Mouse (Mus musculus) heart, embryonic 12.5 days (tissue): ENCODE results near the gene Casc3. TPM values are rescaled to one million over a fixed set of nuclear protein-coding genes. Genes with fewer than 3 reads are reported as not detected.
"Not testable (repeated sequence)": the region's sequence is repeated elsewhere in the genome, so short reads cannot be mapped to it uniquely, and the experiment has no call there.

Experiments
- ATAC-seq: fragments of 200-750 bp; cut with Nextera tagmentation; 2 replicates; pipeline ENCODE4 v1.8.0; 2017; ENCODE audit warnings: moderate TSS enrichment, moderate library complexity; ENCODE audit not compliant: insufficient number of reproducible peaks, low FRiP score
- H3K27ac ChIP-seq: fragments of 300-500 bp; sonication (generic); 2 replicates; pipeline ENCODE4 v1.5.1; 2016; ENCODE audit warnings: mild to moderate bottlenecking, moderate library complexity; ENCODE audit not compliant: poor library complexity, severe bottlenecking
- H3K27me3 ChIP-seq: fragments of 300-500 bp; sonication (generic); replicated peaks from 2 replicates; pipeline ENCODE4 v1.6.1; 2016; ENCODE audit warnings: mild to moderate bottlenecking, moderate library complexity
- H3K36me3 ChIP-seq: fragments of 300-500 bp; sonication (generic); 2 replicates; pipeline ENCODE4 v1.6.1; 2016; ENCODE audit warnings: mild to moderate bottlenecking, moderate library complexity
- H3K4me1 ChIP-seq: fragments of 300-500 bp; sonication (generic); replicated peaks from 2 replicates; pipeline ENCODE4 v1.6.1; 2016; ENCODE audit warnings: mild to moderate bottlenecking
- H3K4me2 ChIP-seq: fragments of 300-500 bp; sonication (generic); 2 replicates; pipeline ENCODE4 v1.6.1; 2016; ENCODE audit warnings: mild to moderate bottlenecking, moderate library complexity
- H3K4me3 ChIP-seq: fragments of 300-500 bp; sonication (generic); 2 replicates; pipeline ENCODE4 v1.5.1; 2016; ENCODE audit warnings: mild to moderate bottlenecking
- H3K9ac ChIP-seq: fragments of 300-500 bp; sonication (generic); 2 replicates; pipeline ENCODE4 v1.6.1; 2016; ENCODE audit warnings: mild to moderate bottlenecking, moderate library complexity
- H3K9me3 ChIP-seq: fragments of 300-500 bp; sonication (generic); replicated peaks from 2 replicates; pipeline ENCODE4 v1.6.1; 2016; ENCODE audit warnings: mild to moderate bottlenecking, moderate library complexity
- WGBS: fragments of 180-500 bp; shearing (Covaris S2); methylation state at CpG from one replicate; pipeline ENCODE4 v1.1.7; 2016; 5-methylcytosine and 5-hydroxymethylcytosine counted together
- polyA plus RNA-seq: library from polyadenylated mRNA; unstranded; fragments of >200 nt; fragmentation: Nextera tagmentation; extraction: Ambion mirVana; gene quantifications from 2 replicates; pipeline ENCODE4 v1.2.1, GENCODE M21; 2016

Gene Casc3
- polyA plus RNA-seq, 1 experiment from 2014 or later, result 31.8 TPM

DNA sequence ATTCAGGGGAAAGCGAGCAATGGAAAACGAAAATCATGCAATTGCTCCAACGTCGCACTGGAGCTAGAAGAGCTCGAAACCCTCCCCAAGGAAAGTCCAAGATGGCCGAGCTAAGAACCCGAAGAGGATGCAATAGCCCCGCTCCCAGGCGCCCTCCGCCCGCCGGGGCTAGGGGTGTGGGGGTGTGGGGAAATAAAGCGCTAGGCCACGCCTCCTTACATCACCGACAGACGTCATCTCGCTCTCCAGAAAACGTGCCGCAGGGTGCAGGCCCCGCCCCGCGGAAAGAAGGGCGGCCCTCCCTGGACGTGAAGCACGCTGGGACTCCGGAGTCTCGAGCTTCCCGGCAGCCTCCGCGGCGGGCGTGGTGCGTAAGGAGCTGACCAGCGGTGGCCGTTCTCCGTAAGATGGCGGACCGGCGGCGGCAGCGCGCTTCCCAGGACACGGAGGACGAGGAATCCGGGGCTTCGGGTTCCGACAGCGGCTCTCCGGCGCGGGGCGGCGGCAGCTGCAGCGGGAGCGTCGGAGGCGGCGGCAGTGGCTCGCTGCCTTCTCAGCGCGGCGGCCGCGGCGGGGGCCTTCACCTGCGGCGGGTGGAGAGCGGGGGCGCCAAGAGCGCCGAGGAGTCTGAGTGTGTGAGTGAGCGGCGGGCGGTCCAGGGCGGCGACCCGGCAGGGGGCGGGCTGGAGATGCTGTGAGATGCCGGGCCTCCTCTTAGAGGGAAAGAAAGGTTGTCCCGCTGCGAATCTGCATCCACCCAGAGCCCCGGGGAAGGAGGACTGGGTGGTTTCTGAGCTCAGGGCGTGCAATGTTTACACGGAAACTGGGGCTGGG lies 5.0 kb downstream of the Casc3 start:
- ATAC-seq, result peak; percentile 98
- peak overlapping the region; percentile 98 for H3K9ac ChIP-seq

DNA sequence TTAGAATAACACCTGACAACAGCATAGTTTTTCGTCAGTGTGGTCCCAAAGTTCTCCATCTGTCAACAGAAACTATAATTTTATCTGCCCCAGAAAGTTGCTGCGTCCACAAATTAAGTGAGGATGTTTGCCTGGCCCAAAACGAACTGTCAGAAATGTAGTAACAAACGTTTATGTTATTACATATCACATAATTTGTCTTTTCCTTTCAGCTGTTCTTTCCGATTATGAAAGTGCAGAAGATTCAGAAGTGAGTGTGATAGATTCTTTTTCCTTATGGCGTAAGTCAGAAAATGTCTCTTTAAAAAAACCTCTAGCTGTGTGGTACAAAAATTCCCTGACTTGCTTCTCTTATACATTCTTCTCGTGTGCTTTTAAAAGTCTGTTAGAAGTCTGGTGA lies 6.0 kb downstream of the Casc3 start:
- H3K9ac ChIP-seq, result peak overlapping the region; percentile 98
- WGBS, result 66% methylated on average over 7 of the region's 7 CpGs
- H3K27me3 ChIP-seq, result no peaks in the 10 kb centered on the region
- peaks cover 15% of the 10 kb centered on the region for H3K4me1 ChIP-seq
- H3K36me3 ChIP-seq, result peaks cover 62% of the 10 kb centered on the region
- peak overlapping the region; percentile 98 for H3K4me3 ChIP-seq
- ATAC-seq, result no peak
- peak overlapping the region; percentile 99; the same call in 1 of the 2 replicates for H3K27ac ChIP-seq
- peak overlapping the region; percentile 85 for H3K4me2 ChIP-seq
- no peaks in the 10 kb centered on the region for H3K9me3 ChIP-seq

More for the DNA sequence above, 5.0 kb downstream of the Casc3 start:
- H3K27ac ChIP-seq, result peak overlapping the region; percentile 99
- peak overlapping the region; percentile 98 for H3K4me3 ChIP-seq
- no peaks in the 10 kb centered on the region for H3K9me3 ChIP-seq
- H3K27me3 ChIP-seq, result no peaks in the 10 kb centered on the region
- H3K4me2 ChIP-seq, result peak overlapping the region; percentile 85
- peaks cover 15% of the 10 kb centered on the region for H3K4me1 ChIP-seq
- H3K36me3 ChIP-seq, result peaks cover 62% of the 10 kb centered on the region
- under 1% methylated on average over 84 of the region's 84 CpGs for WGBS

DNA sequence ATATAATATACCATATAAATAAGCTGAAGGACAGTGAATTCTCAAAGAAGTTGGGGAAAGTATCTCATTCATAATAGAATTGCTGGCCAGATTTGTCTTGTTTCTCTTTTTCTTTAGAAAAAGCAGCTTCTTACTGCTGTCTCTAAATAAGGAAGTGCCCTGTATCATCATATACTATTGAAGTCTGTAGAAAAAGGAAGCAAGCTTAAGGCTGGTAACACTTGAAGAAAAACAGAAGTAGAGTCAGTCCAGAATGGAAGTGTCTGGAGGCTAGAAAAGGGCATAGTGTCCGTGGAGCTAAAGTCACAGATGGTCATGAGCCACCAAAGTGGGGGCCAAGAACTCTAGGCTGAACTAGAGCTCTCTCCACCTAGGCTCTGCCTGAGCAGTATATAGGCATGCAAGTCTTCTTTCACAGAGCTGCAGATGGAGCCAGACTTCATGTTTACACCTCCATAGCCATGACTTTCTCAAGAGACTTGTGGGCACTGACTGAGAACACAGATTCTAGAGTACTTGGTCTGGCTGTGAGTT lies 12.1 kb downstream of the Casc3 start:
- no peak overlapping the region for H3K27ac ChIP-seq
- no peaks in the 10 kb centered on the region for H3K9me3 ChIP-seq
- ATAC-seq, result no peak
- H3K4me2 ChIP-seq, result no peak overlapping the region
- no peaks in the 10 kb centered on the region for H3K27me3 ChIP-seq
- WGBS, result 93% methylated on average over 1 of the region's 1 CpGs
- no peak overlapping the region for H3K9ac ChIP-seq
- peaks cover 90% of the 10 kb centered on the region for H3K36me3 ChIP-seq
- no peak overlapping the region for H3K4me3 ChIP-seq
- no peaks in the 10 kb centered on the region for H3K4me1 ChIP-seq

DNA sequence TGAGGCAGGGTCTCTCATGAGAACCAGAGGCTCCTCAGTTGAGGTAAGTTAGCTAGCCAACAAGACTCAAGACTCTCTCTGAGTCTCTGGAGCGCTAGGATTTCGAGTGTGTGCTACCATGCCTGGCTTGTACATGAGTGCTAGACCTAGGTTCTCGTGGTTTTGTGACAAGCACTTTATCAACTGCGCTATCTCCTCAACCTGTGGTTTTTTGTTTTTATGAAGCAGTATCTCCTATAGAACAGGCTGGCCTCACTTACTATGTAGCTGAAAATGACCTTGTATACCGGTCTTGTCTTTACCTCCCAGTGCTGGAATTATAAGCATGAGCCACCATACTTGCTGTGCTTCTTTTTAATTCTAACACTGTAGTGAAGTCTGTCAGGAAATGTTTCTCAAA lies 16.3 kb downstream of the Casc3 start:
- Histone ChIP-seq H3K36me3 (peaks cover 93% of the 10 kb centered on the region), H3K9ac (no peak overlapping the region)
- no peak for ATAC-seq

DNA sequence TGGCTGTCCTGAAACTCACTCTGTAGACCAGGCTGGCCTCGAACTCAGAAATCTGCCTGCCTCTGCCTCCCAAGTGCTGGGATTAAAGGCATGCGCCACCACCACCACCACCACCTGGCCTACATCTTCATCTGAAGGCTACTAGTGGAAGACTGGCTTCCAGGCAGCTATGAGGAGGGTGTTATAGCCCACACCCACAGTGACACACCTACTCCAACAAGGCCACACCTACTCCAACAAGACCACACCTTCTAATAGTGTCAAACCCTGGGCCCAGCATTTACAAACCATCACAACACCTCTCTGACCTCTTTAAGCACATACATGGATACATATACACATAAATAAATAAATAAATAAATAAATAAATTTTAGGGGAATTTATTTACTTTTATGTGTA lies 21.4 kb downstream of the Casc3 start:
- H3K36me3 ChIP-seq, result peaks cover 94% of the 10 kb centered on the region
- not testable (repeated sequence) for H3K9me3 ChIP-seq, H3K27me3 ChIP-seq, H3K4me2 ChIP-seq, H3K4me1 ChIP-seq, H3K27ac ChIP-seq, H3K4me3 ChIP-seq, H3K9ac ChIP-seq
- peak; percentile 25; the same call in 1 of the 2 replicates for ATAC-seq
- 95% methylated on average over 2 of the region's 2 CpGs for WGBS

More for the DNA sequence above, 16.3 kb downstream of the Casc3 start:
- Histone ChIP-seq H3K4me1 (no peaks in the 10 kb centered on the region), H3K27me3 (no peaks in the 10 kb centered on the region), H3K27ac (no peak overlapping the region), H3K4me3 (no peak overlapping the region), H3K9me3 (no peaks in the 10 kb centered on the region), H3K4me2 (no peak overlapping the region)
- 89% methylated on average over 5 of the region's 5 CpGs for WGBS

DNA sequence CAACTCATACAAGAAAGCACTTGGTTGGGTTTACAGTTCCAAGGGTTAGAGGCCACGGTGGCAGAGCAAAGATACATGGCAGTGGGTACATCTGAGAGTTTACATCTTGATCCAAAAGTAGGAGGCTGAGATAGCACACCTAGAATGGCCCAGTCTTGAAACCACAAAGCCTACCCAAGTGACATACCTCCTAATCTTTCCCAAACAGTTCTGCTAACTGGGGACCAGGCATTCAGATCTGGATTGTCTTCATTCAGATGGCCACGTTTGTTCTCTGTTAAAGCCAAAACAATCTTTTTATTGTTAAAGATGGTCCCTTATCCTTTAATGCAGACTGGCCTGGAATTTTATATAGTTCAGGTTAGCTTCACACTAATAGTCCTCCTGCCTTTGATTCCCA lies 23.2 kb downstream of the Casc3 start:
- Histone ChIP-seq H3K27me3 (no peaks in the 10 kb centered on the region), H3K4me2 (no peak overlapping the region), H3K4me1 (no peaks in the 10 kb centered on the region), H3K27ac (no peak overlapping the region), H3K9ac (no peak overlapping the region), H3K4me3 (no peak overlapping the region), H3K9me3 (no peaks in the 10 kb centered on the region), H3K36me3 (peaks cover 94% of the 10 kb centered on the region)
- ATAC-seq, result no peak
- WGBS, result 81% methylated on average over 2 of the region's 2 CpGs

DNA sequence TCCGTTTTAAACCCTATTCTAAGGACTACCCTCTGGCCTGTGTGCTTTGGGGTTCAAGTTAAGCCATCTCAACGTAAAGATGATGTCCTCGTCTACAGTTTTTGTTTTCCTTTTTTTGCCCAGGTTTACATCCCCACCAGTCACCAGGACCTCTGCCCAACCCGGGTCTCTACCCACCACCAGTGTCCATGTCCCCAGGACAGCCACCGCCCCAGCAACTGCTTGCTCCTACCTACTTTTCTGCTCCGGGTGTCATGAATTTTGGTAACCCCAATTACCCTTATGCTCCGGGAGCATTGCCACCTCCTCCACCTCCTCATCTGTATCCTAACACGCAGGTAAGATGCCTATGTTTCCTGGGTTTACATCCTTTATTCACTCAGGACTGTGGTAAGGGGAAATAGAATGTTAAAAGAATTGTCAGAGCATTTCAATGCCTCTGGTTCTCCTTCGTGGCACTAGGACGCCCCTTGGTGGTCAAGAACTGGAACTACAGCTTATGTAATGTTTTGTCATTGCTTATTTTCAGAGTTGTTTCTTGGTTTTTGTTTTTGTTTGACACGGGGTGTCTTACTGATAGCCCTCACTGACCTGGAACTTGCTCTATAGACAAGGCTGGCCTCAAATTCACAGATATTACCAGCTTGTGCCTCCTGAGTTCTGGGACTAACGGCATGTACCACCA lies 24.5 kb downstream of the Casc3 start:
- H3K36me3 ChIP-seq, result peaks cover 94% of the 10 kb centered on the region
- H3K9ac ChIP-seq, result no peak overlapping the region
- H3K4me3 ChIP-seq, result no peak overlapping the region
- H3K9me3 ChIP-seq, result no peaks in the 10 kb centered on the region
- H3K4me2 ChIP-seq, result no peak overlapping the region
- no peaks in the 10 kb centered on the region for H3K27me3 ChIP-seq
- H3K27ac ChIP-seq, result no peak overlapping the region
- ATAC-seq, result no peak
- 74% methylated on average over 12 of the region's 12 CpGs for WGBS
- H3K4me1 ChIP-seq, result no peaks in the 10 kb centered on the region

DNA sequence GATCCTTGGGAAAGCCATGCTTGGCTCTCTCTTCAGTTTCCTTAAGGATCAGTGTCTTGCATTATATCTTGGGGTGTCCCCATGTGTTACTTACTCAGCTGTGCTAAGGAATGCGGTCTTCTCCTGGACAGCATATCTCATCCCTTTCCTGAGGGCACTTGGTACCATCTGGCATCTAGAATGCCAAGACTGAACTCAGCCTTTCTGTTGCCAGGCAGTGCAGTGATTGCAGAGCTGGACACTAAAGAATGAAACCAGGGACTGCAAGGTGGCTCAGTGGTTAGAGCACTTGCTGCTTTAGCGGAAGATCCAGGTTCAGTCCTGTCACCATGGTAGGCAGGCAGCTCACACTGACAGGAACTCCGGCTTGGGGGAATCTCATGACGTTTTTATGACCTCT lies 25.2 kb downstream of the Casc3 start:
- WGBS, result 85% methylated on average over 4 of the region's 4 CpGs
- Histone ChIP-seq H3K9me3 (no peaks in the 10 kb centered on the region), H3K36me3 (peaks cover 94% of the 10 kb centered on the region), H3K4me2 (no peak overlapping the region), H3K4me1 (no peaks in the 10 kb centered on the region), H3K4me3 (no peak overlapping the region), H3K9ac (no peak overlapping the region), H3K27me3 (no peaks in the 10 kb centered on the region), H3K27ac (no peak overlapping the region)
- no peak for ATAC-seq

DNA sequence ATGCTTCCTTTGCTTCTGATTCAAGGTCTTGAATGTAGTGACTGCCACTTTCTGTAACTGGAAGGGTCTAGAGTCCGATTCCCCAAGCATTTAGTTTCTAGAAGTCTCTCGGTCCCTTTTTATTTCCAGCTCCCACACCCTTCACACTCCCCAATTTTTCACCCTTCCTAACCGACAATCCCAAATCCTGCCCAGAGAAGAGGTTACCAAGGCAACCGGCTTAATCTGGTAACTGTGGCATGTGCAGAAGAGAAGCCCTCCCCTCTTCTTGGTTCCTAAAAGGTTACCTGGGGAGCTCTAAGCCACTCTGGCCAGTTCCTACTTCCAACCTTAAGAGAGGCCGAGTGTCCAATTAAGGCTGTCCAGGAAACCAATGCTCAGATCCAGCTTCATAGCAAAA lies 30.6 kb downstream of the Casc3 start:
- no peak overlapping the region for H3K27ac ChIP-seq
- peaks cover 31% of the 10 kb centered on the region for H3K27me3 ChIP-seq
- H3K4me3 ChIP-seq, result no peak overlapping the region
- H3K36me3 ChIP-seq, result peaks cover 44% of the 10 kb centered on the region
- WGBS, result 50% methylated on average over 5 of the region's 5 CpGs
- no peaks in the 10 kb centered on the region for H3K9me3 ChIP-seq
- no peak overlapping the region for H3K9ac ChIP-seq
- ATAC-seq, result no peak
- no peak overlapping the region for H3K4me2 ChIP-seq
- H3K4me1 ChIP-seq, result peaks cover 18% of the 10 kb centered on the region

DNA sequence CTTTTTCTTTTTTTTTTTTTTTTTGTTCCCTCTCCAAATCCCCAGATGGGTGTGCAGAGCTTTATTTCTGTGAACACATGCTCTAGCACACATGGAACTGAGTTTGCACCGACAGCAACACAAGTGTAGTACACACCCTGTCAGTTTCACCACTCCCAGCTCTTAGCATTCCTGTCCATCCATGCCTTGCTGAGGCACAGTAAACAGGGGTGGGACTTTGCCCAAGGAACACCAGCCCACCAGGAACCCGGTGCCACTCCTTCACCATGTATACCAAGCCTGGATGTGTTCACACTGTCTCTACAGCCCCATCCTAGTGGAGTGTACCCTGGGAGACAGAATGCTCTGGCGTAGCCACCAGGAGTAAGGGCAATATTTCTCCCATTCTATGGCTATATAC lies 31.0 kb downstream of the Casc3 start:
- Histone ChIP-seq H3K4me2 (no peak overlapping the region), H3K9ac (no peak overlapping the region), H3K4me3 (no peak overlapping the region), H3K27ac (no peak overlapping the region), H3K4me1 (peaks cover 18% of the 10 kb centered on the region), H3K27me3 (peaks cover 35% of the 10 kb centered on the region), H3K9me3 (no peaks in the 10 kb centered on the region), H3K36me3 (peaks cover 40% of the 10 kb centered on the region)
- ATAC-seq, result no peak
- WGBS, result 60% methylated on average over 3 of the region's 3 CpGs

DNA sequence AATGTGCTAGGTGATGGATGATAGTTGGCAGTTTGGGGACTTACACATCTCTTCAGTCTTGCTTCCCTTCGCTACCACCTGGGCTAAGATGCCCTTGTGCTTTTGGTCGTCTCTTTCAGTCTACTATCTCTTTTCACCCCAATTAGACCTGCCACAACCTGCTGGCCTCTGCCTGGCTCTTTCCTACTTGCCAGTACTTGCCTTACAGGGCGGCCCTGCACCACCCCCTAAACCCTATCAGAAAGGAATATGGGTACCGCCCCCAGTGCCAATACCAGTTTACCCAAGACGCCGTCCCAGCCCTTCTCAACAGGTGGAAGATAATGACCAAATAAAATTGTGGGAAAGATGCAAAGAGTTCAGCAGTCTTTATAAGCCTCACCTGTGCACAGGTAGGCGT lies 31.4 kb downstream of the Casc3 start:
- H3K9me3 ChIP-seq, result no peaks in the 10 kb centered on the region
- WGBS, result 28% methylated on average over 7 of the region's 7 CpGs
- no peak overlapping the region; the same call in 1 of the 2 replicates for H3K9ac ChIP-seq
- H3K4me2 ChIP-seq, result peak overlapping the region; percentile 100
- peaks cover 37% of the 10 kb centered on the region for H3K27me3 ChIP-seq
- peaks cover 18% of the 10 kb centered on the region for H3K4me1 ChIP-seq
- H3K36me3 ChIP-seq, result peaks cover 37% of the 10 kb centered on the region
- H3K27ac ChIP-seq, result no peak overlapping the region
- H3K4me3 ChIP-seq, result peak overlapping the region; percentile 72
- ATAC-seq, result peak; percentile 12; the same call in 1 of the 2 replicates
